Mouse (Mus musculus): Measurements from ENCODE around the gene Cfap54.

GRCm38 (mm10) chr10:93014059-93014795, 67.2 kb downstream of the Cfap54 start:
- TF ChIP-seq CTCF (IDR thresholded peaks at IDR 0.05; ENCODE audit: control insufficient read depth, insufficient read depth, insufficient read length) (peak; percentile 2), MYOD1 (IDR thresholded peaks at IDR 0.05; ENCODE audit: control insufficient read depth, insufficient read length, low read depth) (no peak)

Data from C2C12 (cell line).